ENCODE assay signal across 8 mouse cellular contexts in genomic region chr8:125254188-125255005, GRCm38 (mm10).
A peak's percentile ranks its signal among the peaks of the same experiment; 100 is the strongest.
DNase-seq lines count a peak whose midpoint lies in the region; ATAC-seq lines count a peak whose summit lies in the region.

No protein-coding gene starts in this region.

- peak; percentile 83 for DNase-seq in gastrocnemius, postnatal 10 days
- peak; percentile 78 for DNase-seq in induced T-regulatory cell, adult 2 months (ENCODE audit: low read depth)
- peak; percentile 81 to 93 for DNase-seq in left cerebral cortex, adult 8-10 months (ENCODE audit: low spot score in 2 of 2)
- DNase-seq in right cerebral cortex, adult 2 months (ENCODE audit: low spot score in 2 of 2), result peak; percentile 95 to 97
- DNase-seq in urinary bladder, adult 2 months (ENCODE audit: low spot score), result peak; percentile 53

- ATAC-seq in activated CD4-positive, CD25-positive, alpha-beta regulatory T cell, adult 4 months, result peak; percentile 72
- ATAC-seq in common myeloid progenitor, adult 5-6 weeks (replicated peaks; ENCODE audit: low read depth, poor library complexity, severe bottlenecking), result peak; percentile 72
- ATAC-seq in megakaryocyte, adult 5-6 weeks (ENCODE audit: poor library complexity, severe bottlenecking), result 0 out of 2 replicates have a peak, but pooled peaks have one; percentile 36

Comparison
In these comparisons a context has a peak if more than half of its experiments do, and no peak if none do; other contexts are left out.
1. Peak in every context shown above with its lines: DNase-seq and ATAC-seq.